14 mouse cellular contexts compared by ENCODE assay signal in genomic region chr11:80549854-80550253, GRCm38 (mm10).
DNase-seq lines count a peak whose midpoint lies in the region; ATAC-seq and TF ChIP-seq lines count a peak whose summit lies in the region.
"Had no signal": no experiment of that assay in that cellular context is flagged by ENCODE, and none has a peak within 500 bp of the region (broad histone marks: within the 10 kb centered on the region; RNA-seq: fewer than 3 reads in every experiment).

No protein-coding gene starts in this region.

- no peak overlapping the region for H3K4me2 ChIP-seq in midbrain, embryonic 15.5 days
- H3K4me2 ChIP-seq: heart, embryonic 15.5 days; neural tube, embryonic 12.5 days; stomach, embryonic 15.5 days had no signal

- WGBS in kidney, adult 2 months = 61% methylated on average over 6 of the region's 6 CpGs
- WGBS in midbrain, embryonic 15.5 days = 57% methylated on average over 6 of the region's 6 CpGs
- WGBS in midbrain, embryonic 10.5 days = 89% methylated on average over 6 of the region's 6 CpGs

- no peaks in the 10 kb centered on the region for H3K36me3 ChIP-seq in kidney, adult 2 months (ENCODE audit: control insufficient read depth, insufficient read depth, low read length)
- no peaks in the 10 kb centered on the region for H3K36me3 ChIP-seq in midbrain, embryonic 15.5 days (replicated peaks)
- H3K36me3 ChIP-seq in midbrain, embryonic 10.5 days = no peaks in the 10 kb centered on the region
- H3K36me3 ChIP-seq: heart, embryonic 15.5 days; neural tube, embryonic 12.5 days; stomach, embryonic 15.5 days had no signal

- H3K27ac ChIP-seq in kidney, adult 2 months (ENCODE audit: insufficient read depth, low read depth, low read length) = no peak overlapping the region
- peak overlapping the region; percentile 62; the same call in 1 of the 2 replicates for H3K27ac ChIP-seq in midbrain, embryonic 15.5 days
- H3K27ac ChIP-seq in midbrain, embryonic 10.5 days (replicated peaks) = no peak overlapping the region
- H3K27ac ChIP-seq: heart, embryonic 15.5 days; neural tube, embryonic 12.5 days; stomach, embryonic 15.5 days had no signal

- no peak overlapping the region for H3K4me3 ChIP-seq in kidney, adult 2 months (ENCODE audit: insufficient read depth, low read depth, low read length)
- no peak overlapping the region for H3K4me3 ChIP-seq in midbrain, embryonic 15.5 days
- H3K4me3 ChIP-seq in midbrain, embryonic 10.5 days = no peak overlapping the region
- H3K4me3 ChIP-seq: heart, embryonic 15.5 days; neural tube, embryonic 12.5 days; stomach, embryonic 15.5 days had no signal

- no peak overlapping the region for H3K9ac ChIP-seq in midbrain, embryonic 15.5 days
- H3K9ac ChIP-seq: heart, embryonic 15.5 days; neural tube, embryonic 12.5 days; stomach, embryonic 15.5 days had no signal

- no peak for TF ChIP-seq CTCF in kidney, adult 2 months (conservative IDR thresholded peaks at IDR 0.05; ENCODE audit: insufficient read depth, insufficient read length, low read depth, low read length)

- no peaks in the 10 kb centered on the region for H3K4me1 ChIP-seq in kidney, adult 2 months (ENCODE audit: control insufficient read depth, insufficient read depth, low read length)
- peaks cover 18% of the 10 kb centered on the region; the same call in 1 of the 2 replicates for H3K4me1 ChIP-seq in midbrain, embryonic 15.5 days
- H3K4me1 ChIP-seq in midbrain, embryonic 10.5 days = no peaks in the 10 kb centered on the region
- H3K4me1 ChIP-seq: heart, embryonic 15.5 days; neural tube, embryonic 12.5 days; stomach, embryonic 15.5 days had no signal

- H3K27me3 ChIP-seq in kidney, adult 2 months (replicated peaks; ENCODE audit: control insufficient read depth, insufficient read depth, low read length) = no peaks in the 10 kb centered on the region
- H3K27me3 ChIP-seq in midbrain, embryonic 15.5 days (replicated peaks) = no peaks in the 10 kb centered on the region
- H3K27me3 ChIP-seq in midbrain, embryonic 10.5 days (ENCODE audit: low read depth, poor library complexity, severe bottlenecking) = no peaks in the 10 kb centered on the region
- H3K27me3 ChIP-seq: heart, embryonic 15.5 days; stomach, embryonic 15.5 days had no signal

- TF ChIP-seq POLR2A in kidney, adult 2 months (IDR thresholded peaks at IDR 0.05; ENCODE audit: low read depth, low read length) = no peak

- H3K9me3 ChIP-seq in midbrain, embryonic 15.5 days = no peaks in the 10 kb centered on the region
- H3K9me3 ChIP-seq in midbrain, embryonic 10.5 days (replicated peaks) = no peaks in the 10 kb centered on the region
- H3K9me3 ChIP-seq: heart, embryonic 15.5 days; neural tube, embryonic 12.5 days; stomach, embryonic 15.5 days had no signal

- ATAC-seq in midbrain, embryonic 15.5 days (replicated peaks) = no peak

- DNase-seq in embryo, embryonic 10.5 days (ENCODE audit: low spot score) = peak; percentile 8
- no peak for DNase-seq in embryo, embryonic 10 days (ENCODE audit: low spot score)
- peak; percentile 31 for DNase-seq in kidney, adult 2 months
- no peak for DNase-seq in kidney, postnatal 4 days
- no peak for DNase-seq in midbrain, embryonic 10.5 days (ENCODE audit: low spot score)
- DNase-seq in cerebellum, adult 8-10 months = no peak
- DNase-seq in spleen, adult 12 weeks (ENCODE audit: low spot score) = no peak
- DNase-seq: adrenal gland, adult 8-10 months; heart, adult 18-20 months; lung, adult 2 months had no signal

Comparison
In these comparisons a context has a peak if more than half of its experiments do, and no peak if none do; other contexts are left out.
1. DNase-seq: peak in embryo, embryonic 10.5 days (single experiment) and kidney, adult 2 months (single experiment); none in embryo, embryonic 10 days (single experiment), kidney, postnatal 4 days (0 of 2), midbrain, embryonic 10.5 days (single experiment), cerebellum, adult 8-10 months (single experiment) and spleen, adult 12 weeks (single experiment).